Mouse (Mus musculus) intestine, embryonic 15.5 days (tissue): Measurements from ENCODE around the gene 1700029I15Rik. TPM values are rescaled to one million over a fixed set of nuclear protein-coding genes. Genes with fewer than 3 reads are reported as not detected.
"Not testable (repeated sequence)": the region's sequence is repeated elsewhere in the genome, so short reads cannot be mapped to it uniquely, and the experiment has no call there.

Source experiments
- ATAC-seq: fragments of 200-750 bp; cut with Nextera tagmentation; 2 replicates; pipeline ENCODE4 v1.8.0; 2017; ENCODE audit warnings: moderate TSS enrichment, moderate library complexity
- H3K27ac ChIP-seq: fragments of 300-500 bp; sonication (generic); 2 replicates; pipeline ENCODE4 v1.5.1; 2015; ENCODE audit warnings: mild to moderate bottlenecking, inconsistent platforms
- H3K27me3 ChIP-seq: fragments of 300-500 bp; sonication (generic); replicated peaks from 2 replicates; pipeline ENCODE4 v1.6.1; 2015; ENCODE audit warnings: inconsistent platforms
- H3K36me3 ChIP-seq: fragments of 300-500 bp; sonication (generic); 2 replicates; pipeline ENCODE4 v1.6.1; 2015; ENCODE audit warnings: inconsistent platforms
- H3K4me1 ChIP-seq: fragments of 300-500 bp; sonication (generic); replicated peaks from 2 replicates; pipeline ENCODE4 v1.6.1; 2015; ENCODE audit warnings: inconsistent platforms
- H3K4me2 ChIP-seq: fragments of 300-500 bp; sonication (generic); replicated peaks from 2 replicates; pipeline ENCODE4 v1.6.1; 2015; ENCODE audit warnings: mild to moderate bottlenecking, inconsistent platforms
- H3K4me3 ChIP-seq: fragments of 300-500 bp; sonication (generic); replicated peaks from 2 replicates; pipeline ENCODE4 v1.5.1; 2015; ENCODE audit warnings: inconsistent platforms
- H3K9ac ChIP-seq: fragments of 300-500 bp; sonication (generic); 2 replicates; pipeline ENCODE4 v1.6.1; 2015; ENCODE audit warnings: inconsistent platforms
- H3K9me3 ChIP-seq: fragments of 300-500 bp; sonication (generic); 2 replicates; pipeline ENCODE4 v1.6.1; 2016; ENCODE audit warnings: inconsistent platforms
- WGBS: fragments of 180-500 bp; shearing (Covaris S2); methylation state at CpG from one replicate; pipeline ENCODE4 v1.1.7; 2015; 5-methylcytosine and 5-hydroxymethylcytosine counted together
- polyA plus RNA-seq: library from polyadenylated mRNA; unstranded; fragments of >200 nt; fragmentation: Nextera tagmentation; extraction: Ambion mirVana; gene quantifications from 2 replicates; pipeline ENCODE4 v1.2.1, GENCODE M21; 2015

Gene 1700029I15Rik
- polyA plus RNA-seq, 1 experiment from 2014 or later, result 2.9 TPM

GRCm38 (mm10) chr2:92388081-92388517, 5.8 kb downstream of the 1700029I15Rik start:
- H3K4me3 ChIP-seq, result peak overlapping the region; percentile 67
- H3K27me3 ChIP-seq, result no peaks in the 10 kb centered on the region
- H3K27ac ChIP-seq, result no peak overlapping the region
- H3K4me2 ChIP-seq, result peak overlapping the region; percentile 94
- no peak for ATAC-seq
- WGBS, result 44% methylated on average over 3 of the region's 3 CpGs
- peaks cover 40% of the 10 kb centered on the region for H3K4me1 ChIP-seq
- peaks cover 18% of the 10 kb centered on the region for H3K36me3 ChIP-seq
- no peaks in the 10 kb centered on the region for H3K9me3 ChIP-seq
- H3K9ac ChIP-seq, result peak overlapping the region; percentile 64

- Histone ChIP-seq H3K27ac (peak overlapping the region; percentile 62), H3K4me1 (peaks cover 40% of the 10 kb centered on the region), H3K9me3 (no peaks in the 10 kb centered on the region), H3K36me3 (peaks cover 13% of the 10 kb centered on the region; the same call in 1 of the 2 replicates), H3K27me3 (no peaks in the 10 kb centered on the region), H3K9ac (peak overlapping the region; percentile 64), H3K4me2 (peak overlapping the region; percentile 94), H3K4me3 (peak overlapping the region; percentile 67)
- under 1% methylated on average over 55 of the region's 62 CpGs for WGBS
- ATAC-seq, result peak; percentile 90
These were observed 6.7 kb downstream of the 1700029I15Rik start for GRCm38 (mm10) chr2:92388891-92389641.

- no peaks in the 10 kb centered on the region for H3K27me3 ChIP-seq
- H3K36me3 ChIP-seq, result peaks cover 13% of the 10 kb centered on the region; the same call in 1 of the 2 replicates
- H3K4me1 ChIP-seq, result peaks cover 40% of the 10 kb centered on the region
- peak overlapping the region; percentile 64; the same call in 1 of the 2 replicates for H3K9ac ChIP-seq
- ATAC-seq, result peak; percentile 32
- H3K4me2 ChIP-seq, result peak overlapping the region; percentile 94
- H3K9me3 ChIP-seq, result no peaks in the 10 kb centered on the region
- H3K4me3 ChIP-seq, result peak overlapping the region; percentile 67
- peak overlapping the region; percentile 62; the same call in 1 of the 2 replicates for H3K27ac ChIP-seq
- 6% methylated on average over 10 of the region's 10 CpGs for WGBS
These were observed 7.3 kb downstream of the 1700029I15Rik start for GRCm38 (mm10) chr2:92389645-92390044.

- Histone ChIP-seq H3K4me1 (peaks cover 40% of the 10 kb centered on the region), H3K4me2 (peak overlapping the region; percentile 94; the same call in 1 of the 2 replicates), H3K9ac (no peak overlapping the region), H3K27ac (no peak overlapping the region), H3K9me3 (no peaks in the 10 kb centered on the region), H3K36me3 (peaks cover 9% of the 10 kb centered on the region; the same call in 1 of the 2 replicates), H3K27me3 (no peaks in the 10 kb centered on the region), H3K4me3 (no peak overlapping the region)
- ATAC-seq, result no peak
- WGBS, result 76% methylated on average over 6 of the region's 6 CpGs
These were observed 8.0 kb downstream of the 1700029I15Rik start for GRCm38 (mm10) chr2:92390206-92390930.

- H3K36me3 ChIP-seq, result 0 out of 2 replicates have a peak, but pooled peaks cover 7% of the 10 kb centered on the region
- no peak for ATAC-seq
- no peak overlapping the region for H3K9ac ChIP-seq
- no peak overlapping the region for H3K4me3 ChIP-seq
- no peak overlapping the region for H3K4me2 ChIP-seq
- 87% methylated on average over 8 of the region's 8 CpGs for WGBS
- H3K9me3 ChIP-seq, result no peaks in the 10 kb centered on the region
- peaks cover 40% of the 10 kb centered on the region for H3K4me1 ChIP-seq
- H3K27ac ChIP-seq, result no peak overlapping the region
- H3K27me3 ChIP-seq, result no peaks in the 10 kb centered on the region
These were observed 8.8 kb downstream of the 1700029I15Rik start for GRCm38 (mm10) chr2:92391116-92391515.

GRCm38 (mm10) chr2:92391703-92392317, 9.5 kb downstream of the 1700029I15Rik start:
- Histone ChIP-seq H3K4me1 (peaks cover 40% of the 10 kb centered on the region), H3K27me3 (no peaks in the 10 kb centered on the region), H3K4me2 (peak overlapping the region; percentile 61), H3K9me3 (no peaks in the 10 kb centered on the region), H3K36me3 (0 out of 2 replicates have a peak, but pooled peaks cover under 1% of the 10 kb centered on the region), H3K9ac (peak overlapping the region; percentile 50), H3K4me3 (peak overlapping the region; percentile 33), H3K27ac (peak overlapping the region; percentile 76)
- WGBS, result 25% methylated on average over 11 of the region's 11 CpGs
- no peak for ATAC-seq

GRCm38 (mm10) chr2:92392318-92393264, 10.3 kb downstream of the 1700029I15Rik start:
- peaks cover 40% of the 10 kb centered on the region for H3K4me1 ChIP-seq
- ATAC-seq, result no peak

GRCm38 (mm10) chr2:92395535-92395934, 13.2 kb downstream of the 1700029I15Rik start:
- Histone ChIP-seq H3K4me2 (no peak overlapping the region), H3K27ac (no peak overlapping the region), H3K9me3 (no peaks in the 10 kb centered on the region), H3K27me3 (0 out of 2 replicates have a peak, but pooled peaks cover 3% of the 10 kb centered on the region), H3K36me3 (no peaks in the 10 kb centered on the region), H3K4me1 (peaks cover 17% of the 10 kb centered on the region), H3K9ac (no peak overlapping the region), H3K4me3 (no peak overlapping the region)
- 81% methylated on average over 3 of the region's 3 CpGs for WGBS
- ATAC-seq, result no peak

More at GRCm38 (mm10) chr2:92392318-92393264, 10.3 kb downstream of the 1700029I15Rik start:
- Histone ChIP-seq H3K27ac (peak overlapping the region; percentile 76), H3K9me3 (no peaks in the 10 kb centered on the region), H3K27me3 (no peaks in the 10 kb centered on the region), H3K9ac (peak overlapping the region; percentile 50), H3K4me2 (peak overlapping the region; percentile 61), H3K4me3 (peak overlapping the region; percentile 33), H3K36me3 (no peaks in the 10 kb centered on the region)
- WGBS, result 5% methylated on average over 26 of the region's 26 CpGs

GRCm38 (mm10) chr2:92397436-92397835, 15.1 kb downstream of the 1700029I15Rik start:
- Histone ChIP-seq H3K4me3 (no peak overlapping the region), H3K9ac (no peak overlapping the region), H3K4me1 (peaks cover 9% of the 10 kb centered on the region; the same call in 1 of the 2 replicates), H3K27ac (no peak overlapping the region), H3K9me3 (no peaks in the 10 kb centered on the region), H3K36me3 (no peaks in the 10 kb centered on the region), H3K27me3 (0 out of 2 replicates have a peak, but pooled peaks cover 6% of the 10 kb centered on the region), H3K4me2 (no peak overlapping the region)
- ATAC-seq, result no peak
- 70% methylated on average over 1 of the region's 1 CpGs for WGBS

- H3K4me3 ChIP-seq, H3K27me3 ChIP-seq, H3K9me3 ChIP-seq, H3K4me2 ChIP-seq, ATAC-seq, H3K27ac ChIP-seq, H3K9ac ChIP-seq, H3K4me1 ChIP-seq, H3K36me3 ChIP-seq: not testable (repeated sequence)
- 81% methylated on average over 4 of the region's 4 CpGs for WGBS
These were observed 17.5 kb downstream of the 1700029I15Rik start for GRCm38 (mm10) chr2:92399877-92400276.

GRCm38 (mm10) chr2:92400682-92401081, 18.3 kb downstream of the 1700029I15Rik start:
- Histone ChIP-seq H3K9me3 (no peaks in the 10 kb centered on the region), H3K27ac (no peak overlapping the region), H3K4me3 (peak overlapping the region; percentile 59), H3K9ac (peak overlapping the region; percentile 62), H3K4me1 (0 out of 2 replicates have a peak, but pooled peaks cover 4% of the 10 kb centered on the region), H3K27me3 (0 out of 2 replicates have a peak, but pooled peaks cover 6% of the 10 kb centered on the region), H3K4me2 (peak overlapping the region; percentile 93), H3K36me3 (peaks cover 4% of the 10 kb centered on the region)
- ATAC-seq, result no peak; the same call in none of the 2 replicates
- WGBS, result 3% methylated on average over 22 of the region's 22 CpGs
